Mouse (Mus musculus): ENCODE measurements around the gene Apoa1. TPM values are rescaled to one million over a fixed set of nuclear protein-coding genes. Genes with fewer than 3 reads are reported as not detected.

Apoa1 gene
- total and polyA plus RNA-seq, 3 experiments, result 1.8 to 16.1 TPM; not detected in 1

GRCm38 (mm10) chr9:46194809-46195208 lies 33.6 kb upstream of the Apoa1 start:
- Histone ChIP-seq H3K36me3 (ENCODE audit: control insufficient read depth in 1 of 2, insufficient read depth in 2 of 2, low read length in 2 of 2) (peaks cover 0 to 23% of the 10 kb centered on the region in 2 experiments; a peak in 2 of 4 replicates), H3K79me2 (ENCODE audit: control insufficient read depth, insufficient read depth, low read length, poor library complexity) (no peaks in the 10 kb centered on the region), H3K27ac (ENCODE audit: control insufficient read depth, low read depth, low read length) (no peak overlapping the region), H3K9me3 (replicated peaks; ENCODE audit: insufficient read depth, low read length) (no peaks in the 10 kb centered on the region), H3K9ac (ENCODE audit: control insufficient read depth, low read depth, low read length, poor library complexity, severe bottlenecking) (no peak overlapping the region), H3K4me3 (ENCODE audit: control insufficient read depth in 1 of 2, insufficient read depth in 1 of 2, low read depth in 2 of 2, low read length in 2 of 2) (no peak overlapping the region), H3K27me3 (ENCODE audit: control insufficient read depth in 1 of 2, insufficient read depth in 2 of 2, low read length in 2 of 2) (no peaks in the 10 kb centered on the region), H3K4me1 (ENCODE audit: control insufficient read depth in 1 of 2, insufficient read depth in 2 of 2, low read length in 2 of 2) (no peaks in the 10 kb centered on the region)
- no peak for DNase-seq (ENCODE audit: low read depth, low spot score)
- TF ChIP-seq NELFE (IDR thresholded peaks at IDR 0.05; ENCODE audit: low read depth, low read length) (no peak), MAX (IDR thresholded peaks at IDR 0.05; ENCODE audit: low read length) (no peak), ZKSCAN1 (IDR thresholded peaks at IDR 0.05; ENCODE audit: low read depth, low read length) (no peak), KAT2A (conservative IDR thresholded peaks at IDR 0.05; ENCODE audit: low read depth, low read length) (no peak), TBP (IDR thresholded peaks at IDR 0.05; ENCODE audit: low read depth, low read length) (no peak), ETS1 (IDR thresholded peaks at IDR 0.05; ENCODE audit: low read depth, low read length) (no peak), E2F4 (IDR thresholded peaks at IDR 0.05; ENCODE audit: borderline replicate concordance, low read depth, low read length) (no peak), POLR2AphosphoS5 (IDR thresholded peaks at IDR 0.05; ENCODE audit: borderline replicate concordance, low read depth, low read length) (no peak), RCOR1 (IDR thresholded peaks at IDR 0.05; ENCODE audit: low read depth, low read length) (no peak), BHLHE40 (IDR thresholded peaks at IDR 0.05; ENCODE audit: borderline replicate concordance, low read depth, low read length) (no peak), MYB (IDR thresholded peaks at IDR 0.05; ENCODE audit: low read depth, low read length) (no peak), MAZ (IDR thresholded peaks at IDR 0.05; ENCODE audit: low read depth, low read length) (no peak), POLR2AphosphoS2 (IDR thresholded peaks at IDR 0.05; ENCODE audit: low read length) (no peak), USF2 (IDR thresholded peaks at IDR 0.05; ENCODE audit: borderline replicate concordance in 1 of 2, insufficient read depth in 1 of 2, low read depth in 1 of 2, low read length in 2 of 2) (no peak), MXI1 (IDR thresholded peaks at IDR 0.05; ENCODE audit: low read depth, low read length) (no peak), ZNF384 (IDR thresholded peaks at IDR 0.05; ENCODE audit: low read depth, low read length) (no peak), JUND (IDR thresholded peaks at IDR 0.05; ENCODE audit: low read depth, low read length) (no peak), TAL1 (IDR thresholded peaks at IDR 0.05; ENCODE audit: low read length) (no peak)

- no peak for DNase-seq (ENCODE audit: low read depth, low spot score)
- Histone ChIP-seq H3K27me3 (ENCODE audit: control insufficient read depth in 1 of 2, insufficient read depth in 2 of 2, low read length in 2 of 2) (no peaks in the 10 kb centered on the region), H3K36me3 (ENCODE audit: control insufficient read depth in 1 of 2, insufficient read depth in 2 of 2, low read length in 2 of 2) (peaks cover 0 to 19% of the 10 kb centered on the region in 2 experiments; a peak in 2 of 4 replicates), H3K9ac (ENCODE audit: control insufficient read depth, low read depth, low read length, poor library complexity, severe bottlenecking) (no peak overlapping the region), H3K4me3 (ENCODE audit: control insufficient read depth in 1 of 2, insufficient read depth in 1 of 2, low read depth in 2 of 2, low read length in 2 of 2) (no peak overlapping the region), H3K79me2 (ENCODE audit: control insufficient read depth, insufficient read depth, low read length, poor library complexity) (no peaks in the 10 kb centered on the region), H3K9me3 (replicated peaks; ENCODE audit: insufficient read depth, low read length) (no peaks in the 10 kb centered on the region), H3K27ac (ENCODE audit: control insufficient read depth, low read depth, low read length) (no peak overlapping the region), H3K4me1 (ENCODE audit: control insufficient read depth in 1 of 2, insufficient read depth in 2 of 2, low read length in 2 of 2) (no peaks in the 10 kb centered on the region)
- no peak for TF ChIP-seq USF2 (IDR thresholded peaks at IDR 0.05; ENCODE audit: borderline replicate concordance in 1 of 2, insufficient read depth in 1 of 2, low read depth in 1 of 2, low read length in 2 of 2)
- TF ChIP-seq ELF1 (IDR thresholded peaks at IDR 0.05; ENCODE audit: low read depth, low read length), result no peak
- no peak for TF ChIP-seq TAL1 (IDR thresholded peaks at IDR 0.05; ENCODE audit: low read length)
- no peak for TF ChIP-seq RAD21 (IDR thresholded peaks at IDR 0.05; ENCODE audit: low read depth, low read length)
- no peak for TF ChIP-seq GABPA (IDR thresholded peaks at IDR 0.05; ENCODE audit: low read depth, low read length)
- TF ChIP-seq TBP (IDR thresholded peaks at IDR 0.05; ENCODE audit: low read depth, low read length), result no peak
- no peak for TF ChIP-seq SMC3 (IDR thresholded peaks at IDR 0.05; ENCODE audit: low read depth, low read length)
- no peak for TF ChIP-seq ETS1 (IDR thresholded peaks at IDR 0.05; ENCODE audit: low read depth, low read length)
- TF ChIP-seq ZNF384 (IDR thresholded peaks at IDR 0.05; ENCODE audit: low read depth, low read length), result no peak
- no peak for TF ChIP-seq ZC3H11A (IDR thresholded peaks at IDR 0.05; ENCODE audit: low read depth, low read length)
- TF ChIP-seq POLR2A (IDR thresholded peaks at IDR 0.05; ENCODE audit: control insufficient read depth in 1 of 2, insufficient read depth in 1 of 2, low read depth in 1 of 2, low read length in 2 of 2, poor library complexity in 1 of 2), result no peak
- TF ChIP-seq HCFC1 (IDR thresholded peaks at IDR 0.05; ENCODE audit: low read depth, low read length), result no peak
- no peak for TF ChIP-seq MYB (IDR thresholded peaks at IDR 0.05; ENCODE audit: low read depth, low read length)
- no peak for TF ChIP-seq MYC (IDR thresholded peaks at IDR 0.05; ENCODE audit: low read depth, low read length)
- no peak for TF ChIP-seq EP300 (IDR thresholded peaks at IDR 0.05; ENCODE audit: low read depth in 1 of 2, low read length in 2 of 2)
- no peak for TF ChIP-seq MAX (IDR thresholded peaks at IDR 0.05; ENCODE audit: low read length)
Observed at GRCm38 (mm10) chr9:46196699-46197169, 31.6 kb upstream of the Apoa1 start.
